Mouse (Mus musculus) brown adipose tissue, adult 24 weeks (tissue): ENCODE data around the gene Ifnlr1. TPM values are rescaled to one million over a fixed set of nuclear protein-coding genes. Genes with fewer than 3 reads are reported as not detected.

ENCODE experiments used
- H3K27ac ChIP-seq: fragments of 200-500 bp; replicated peaks from 2 replicates; pipeline ENCODE4 v1.5.1; 2012; ENCODE audit warnings: low read depth, mild to moderate bottlenecking, low read length
- H3K4me1 ChIP-seq: fragments of 200-500 bp; 2 replicates; pipeline ENCODE4 v1.6.1; 2012; ENCODE audit warnings: low read length, mixed read lengths; ENCODE audit not compliant: control insufficient read depth, insufficient read depth, insufficient read length
- H3K4me3 ChIP-seq: fragments of 200-500 bp; 2 replicates; pipeline ENCODE4 v1.5.1; 2012; ENCODE audit warnings: low read depth, mild to moderate bottlenecking, low read length, moderate library complexity; ENCODE audit not compliant: insufficient read depth
- polyA plus RNA-seq: library from polyadenylated mRNA; stranded (reverse); fragments of >200 nt; gene quantifications from 2 replicates; pipeline ENCODE4 v1.2.4, GENCODE M21; 2012; ENCODE audit not compliant: missing spikeins, insufficient read depth, insufficient read length

Ifnlr1 gene
- polyA plus RNA-seq, 1 experiment: not detected

DNA sequence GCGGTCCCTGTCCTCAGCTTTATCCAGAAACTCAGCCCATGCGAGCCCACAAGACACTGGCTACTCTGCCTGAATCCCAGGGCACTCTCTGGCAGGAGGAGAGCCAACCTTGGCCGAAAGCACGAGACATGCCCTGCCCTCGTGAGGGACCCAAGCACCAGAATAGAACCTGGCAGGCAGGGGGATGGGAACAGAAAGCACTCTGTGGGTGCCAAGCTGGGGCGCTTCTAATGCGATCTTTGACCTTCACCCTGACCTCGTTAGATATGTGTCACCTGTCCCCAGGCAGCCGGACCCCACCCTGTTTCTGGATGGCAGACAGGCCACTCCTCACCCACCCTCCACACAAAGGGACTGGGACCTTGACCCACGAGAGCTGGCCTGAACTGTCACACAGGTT is 59.5 kb downstream of the Ifnlr1 start:
- H3K4me3 ChIP-seq: no peak overlapping the region
- H3K27ac ChIP-seq: no peak overlapping the region
- H3K4me1 ChIP-seq: no peaks in the 10 kb centered on the region

DNA sequence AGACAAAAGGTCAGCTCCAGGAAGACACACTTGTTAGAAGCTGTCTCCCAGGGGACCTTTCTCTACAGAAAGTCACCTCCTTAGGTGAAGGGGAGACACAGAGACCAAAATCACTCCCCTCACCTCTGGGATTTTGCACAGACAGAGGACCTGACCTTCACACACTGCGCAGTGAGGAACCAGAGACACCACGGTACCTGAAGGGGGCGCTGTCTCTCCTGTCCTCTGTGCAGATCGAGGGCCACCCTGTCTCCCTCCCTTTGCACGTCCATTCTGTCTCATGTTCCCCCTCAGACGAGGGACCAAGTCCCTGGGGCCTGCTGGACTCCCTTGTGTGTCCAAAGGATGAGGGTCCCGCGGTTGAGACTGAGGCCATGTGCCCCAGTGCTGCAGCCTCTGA is 64.8 kb downstream of the Ifnlr1 start:
- no peak overlapping the region for H3K4me3 ChIP-seq
- H3K4me1 ChIP-seq: no peaks in the 10 kb centered on the region
- H3K27ac ChIP-seq: no peak overlapping the region

DNA sequence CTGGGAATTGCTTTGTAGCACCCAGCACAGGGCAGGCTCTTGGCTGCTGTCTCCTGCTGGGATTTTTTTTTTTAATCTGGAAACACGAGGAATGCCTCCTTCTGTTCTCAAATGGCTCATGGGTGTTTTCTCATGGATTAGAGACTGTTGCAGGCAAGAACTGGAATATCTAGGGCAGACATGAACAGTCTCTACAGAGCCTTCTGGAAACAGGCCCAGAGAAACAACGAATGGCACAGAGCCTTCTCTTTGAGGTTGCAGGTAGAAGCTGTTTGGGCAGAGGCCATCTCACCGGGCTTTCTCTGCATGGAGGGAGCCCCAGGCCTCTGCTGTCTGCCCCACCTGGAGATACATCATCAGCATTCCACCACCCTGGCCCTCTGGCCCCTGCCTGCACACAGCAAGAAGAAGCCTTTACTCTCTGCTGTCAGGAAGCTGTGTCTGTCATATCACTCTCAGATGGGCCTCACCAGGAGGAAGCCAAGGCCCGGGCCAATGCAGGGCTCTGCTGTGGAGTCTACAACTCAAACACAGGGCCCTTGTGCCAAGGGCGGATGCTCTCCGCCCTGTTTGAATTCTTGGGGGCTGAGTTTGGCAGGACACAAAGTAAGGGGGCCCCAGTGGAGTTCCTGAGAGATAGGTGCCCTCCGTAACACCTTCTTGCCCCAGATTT is 66.2 kb downstream of the Ifnlr1 start:
- Histone ChIP-seq H3K4me3 (no peak overlapping the region), H3K27ac (no peak overlapping the region), H3K4me1 (no peaks in the 10 kb centered on the region)

GRCm38 (mm10) chr4:135752779-135753164 is 66.7 kb downstream of the Ifnlr1 start:
- H3K4me3 ChIP-seq: no peak overlapping the region
- H3K4me1 ChIP-seq: no peaks in the 10 kb centered on the region
- no peak overlapping the region for H3K27ac ChIP-seq

Other genes with a start within 250 kb of the Ifnlr1 start
- gene Stpg1, start 191.5 kb upstream of the Ifnlr1 start, polyA plus RNA-seq: 0.52 TPM in 1 of 2 replicates, not detected in the other
- gene Nipal3, start 191.2 kb upstream of the Ifnlr1 start, polyA plus RNA-seq: 6.5 and 8.5 TPM in 2 replicates
- gene Grhl3, start 112.7 kb upstream of the Ifnlr1 start, polyA plus RNA-seq: not detected in 2 replicates
- gene Il22ra1, start 41.9 kb downstream of the Ifnlr1 start, polyA plus RNA-seq: not detected in 2 replicates
- 7.0 and 8.0 TPM in 2 replicates for gene Myom3, start 73.4 kb downstream of the Ifnlr1 start, polyA plus RNA-seq
- 58.3 and 62.6 TPM in 2 replicates for gene Srsf10, start 169.5 kb downstream of the Ifnlr1 start, polyA plus RNA-seq
- gene Pnrc2, start 187.6 kb downstream of the Ifnlr1 start, polyA plus RNA-seq: 86.4 and 125 TPM in 2 replicates
- gene Cnr2, start 209.1 kb downstream of the Ifnlr1 start, polyA plus RNA-seq: 0.55 and 0.58 TPM in 2 replicates
- 106 and 110 TPM in 2 replicates for gene Fuca1, start 234.4 kb downstream of the Ifnlr1 start, polyA plus RNA-seq